Mouse (Mus musculus): ENCODE measurements around the gene Vamp8. TPM values are rescaled to one million over a fixed set of nuclear protein-coding genes. Genes with fewer than 3 reads are reported as not detected.

Gene Vamp8
- polyA plus RNA-seq, 1 experiment from 2014 or later: 244 TPM

GRCm38 (mm10) chr6:72409567-72409966 lies 19.1 kb upstream of the Vamp8 start:
- Histone ChIP-seq H3K36me3 (ENCODE audit: control insufficient read depth, insufficient read depth, low read length) (no peaks in the 10 kb centered on the region), H3K4me2 (ENCODE audit: low read depth, low read length) (no peak overlapping the region), H3K9ac (ENCODE audit: low read length) (no peak overlapping the region), H3K4me1 (ENCODE audit: control insufficient read depth, insufficient read depth, low read length) (no peaks in the 10 kb centered on the region), H3K27ac (ENCODE audit: low read length) (no peak overlapping the region), H3K4me3 (replicated peaks; ENCODE audit: low read length) (no peak overlapping the region), H3K9me3 (replicated peaks; ENCODE audit: control insufficient read depth, low read length) (no peaks in the 10 kb centered on the region), H3K27me3 (ENCODE audit: control insufficient read depth, insufficient read depth, low read length) (no peaks in the 10 kb centered on the region)
- no peak for ATAC-seq (ENCODE audit: insufficient read depth, low FRiP score)
- 11% methylated on average over 3 of the region's 3 CpGs for WGBS

- Histone ChIP-seq H3K36me3 (ENCODE audit: control insufficient read depth, insufficient read depth, low read length) (no peaks in the 10 kb centered on the region), H3K4me2 (ENCODE audit: low read depth, low read length) (no peak overlapping the region), H3K4me3 (replicated peaks; ENCODE audit: low read length) (no peak overlapping the region), H3K27me3 (ENCODE audit: control insufficient read depth, insufficient read depth, low read length) (no peaks in the 10 kb centered on the region), H3K9ac (ENCODE audit: low read length) (no peak overlapping the region), H3K4me1 (ENCODE audit: control insufficient read depth, insufficient read depth, low read length) (no peaks in the 10 kb centered on the region), H3K27ac (ENCODE audit: low read length) (no peak overlapping the region), H3K9me3 (replicated peaks; ENCODE audit: control insufficient read depth, low read length) (no peaks in the 10 kb centered on the region)
- WGBS: 7% methylated on average over 5 of the region's 5 CpGs
- peak; percentile 63 for ATAC-seq (ENCODE audit: insufficient read depth, low FRiP score)
Observed at GRCm38 (mm10) chr6:72407119-72407518, 16.6 kb upstream of the Vamp8 start.

GRCm38 (mm10) chr6:72405356-72405755 lies 14.9 kb upstream of the Vamp8 start:
- Histone ChIP-seq H3K4me2 (ENCODE audit: low read depth, low read length) (no peak overlapping the region), H3K36me3 (ENCODE audit: control insufficient read depth, insufficient read depth, low read length) (no peaks in the 10 kb centered on the region), H3K9ac (ENCODE audit: low read length) (no peak overlapping the region), H3K27ac (ENCODE audit: low read length) (no peak overlapping the region), H3K4me3 (replicated peaks; ENCODE audit: low read length) (no peak overlapping the region), H3K27me3 (ENCODE audit: control insufficient read depth, insufficient read depth, low read length) (no peaks in the 10 kb centered on the region), H3K4me1 (ENCODE audit: control insufficient read depth, insufficient read depth, low read length) (no peaks in the 10 kb centered on the region), H3K9me3 (replicated peaks; ENCODE audit: control insufficient read depth, low read length) (no peaks in the 10 kb centered on the region)
- ATAC-seq (ENCODE audit: insufficient read depth, low FRiP score): no peak
- 75% methylated on average over 7 of the region's 7 CpGs for WGBS

- no peak for ATAC-seq (ENCODE audit: insufficient read depth, low FRiP score)
- WGBS: 22% methylated on average over 7 of the region's 7 CpGs
- H3K9me3 ChIP-seq (replicated peaks; ENCODE audit: control insufficient read depth, low read length): no peaks in the 10 kb centered on the region
- no peak overlapping the region for H3K9ac ChIP-seq (ENCODE audit: low read length)
- no peak overlapping the region for H3K4me2 ChIP-seq (ENCODE audit: low read depth, low read length)
- no peaks in the 10 kb centered on the region for H3K27me3 ChIP-seq (ENCODE audit: control insufficient read depth, insufficient read depth, low read length)
- H3K4me1 ChIP-seq (ENCODE audit: control insufficient read depth, insufficient read depth, low read length): no peaks in the 10 kb centered on the region
- no peak overlapping the region for H3K4me3 ChIP-seq (replicated peaks; ENCODE audit: low read length)
- H3K27ac ChIP-seq (ENCODE audit: low read length): no peak overlapping the region
- H3K36me3 ChIP-seq (ENCODE audit: control insufficient read depth, insufficient read depth, low read length): no peaks in the 10 kb centered on the region
Observed at GRCm38 (mm10) chr6:72401875-72402274, 11.4 kb upstream of the Vamp8 start.

- no peak overlapping the region for H3K4me2 ChIP-seq (ENCODE audit: low read depth, low read length)
- H3K9ac ChIP-seq (ENCODE audit: low read length): no peak overlapping the region
- no peaks in the 10 kb centered on the region for H3K4me1 ChIP-seq (ENCODE audit: control insufficient read depth, insufficient read depth, low read length)
- no peak overlapping the region for H3K4me3 ChIP-seq (replicated peaks; ENCODE audit: low read length)
- H3K27me3 ChIP-seq (ENCODE audit: control insufficient read depth, insufficient read depth, low read length): no peaks in the 10 kb centered on the region
- WGBS: 54% methylated on average over 2 of the region's 2 CpGs
- ATAC-seq (ENCODE audit: insufficient read depth, low FRiP score): no peak
- H3K27ac ChIP-seq (ENCODE audit: low read length): no peak overlapping the region
- no peaks in the 10 kb centered on the region for H3K36me3 ChIP-seq (ENCODE audit: control insufficient read depth, insufficient read depth, low read length)
- H3K9me3 ChIP-seq (replicated peaks; ENCODE audit: control insufficient read depth, low read length): no peaks in the 10 kb centered on the region
Observed at GRCm38 (mm10) chr6:72399967-72400366, 9.5 kb upstream of the Vamp8 start.

- ATAC-seq (ENCODE audit: insufficient read depth, low FRiP score): no peak
- no peaks in the 10 kb centered on the region for H3K36me3 ChIP-seq (ENCODE audit: control insufficient read depth, insufficient read depth, low read length)
- H3K9ac ChIP-seq (ENCODE audit: low read length): no peak overlapping the region
- H3K4me1 ChIP-seq (ENCODE audit: control insufficient read depth, insufficient read depth, low read length): no peaks in the 10 kb centered on the region
- no peak overlapping the region for H3K4me3 ChIP-seq (replicated peaks; ENCODE audit: low read length)
- no peak overlapping the region for H3K4me2 ChIP-seq (ENCODE audit: low read depth, low read length)
- WGBS: 73% methylated on average over 10 of the region's 10 CpGs
- no peak overlapping the region for H3K27ac ChIP-seq (ENCODE audit: low read length)
- H3K27me3 ChIP-seq (ENCODE audit: control insufficient read depth, insufficient read depth, low read length): no peaks in the 10 kb centered on the region
- H3K9me3 ChIP-seq (replicated peaks; ENCODE audit: control insufficient read depth, low read length): no peaks in the 10 kb centered on the region
Observed at GRCm38 (mm10) chr6:72396837-72397251, 6.3 kb upstream of the Vamp8 start.

GRCm38 (mm10) chr6:72392341-72392740 lies 1.8 kb upstream of the Vamp8 start:
- 95% methylated on average over 5 of the region's 5 CpGs for WGBS

GRCm38 (mm10) chr6:72390795-72391521 lies 455 bp upstream of the Vamp8 start:
- Histone ChIP-seq H3K27ac (ENCODE audit: low read length) (peak overlapping the region; percentile 99), H3K9ac (ENCODE audit: low read length) (peak overlapping the region; percentile 93), H3K4me2 (ENCODE audit: low read depth, low read length) (peak overlapping the region; percentile 85), H3K27me3 (ENCODE audit: control insufficient read depth, insufficient read depth, low read length) (no peaks in the 10 kb centered on the region), H3K4me1 (ENCODE audit: control insufficient read depth, insufficient read depth, low read length) (peaks cover 35% of the 10 kb centered on the region), H3K9me3 (replicated peaks; ENCODE audit: control insufficient read depth, low read length) (no peaks in the 10 kb centered on the region), H3K4me3 (replicated peaks; ENCODE audit: low read length) (peak overlapping the region; percentile 71), H3K36me3 (ENCODE audit: control insufficient read depth, insufficient read depth, low read length) (no peaks in the 10 kb centered on the region)
- ATAC-seq (ENCODE audit: insufficient read depth, low FRiP score): peak; percentile 61
- 13% methylated on average over 12 of the region's 12 CpGs for WGBS

More at GRCm38 (mm10) chr6:72392341-72392740, 1.8 kb upstream of the Vamp8 start:
- ATAC-seq (ENCODE audit: insufficient read depth, low FRiP score): no peak
- Histone ChIP-seq H3K4me3 (replicated peaks; ENCODE audit: low read length) (no peak overlapping the region), H3K9ac (ENCODE audit: low read length) (no peak overlapping the region), H3K27me3 (ENCODE audit: control insufficient read depth, insufficient read depth, low read length) (no peaks in the 10 kb centered on the region), H3K27ac (ENCODE audit: low read length) (no peak overlapping the region), H3K4me2 (ENCODE audit: low read depth, low read length) (no peak overlapping the region), H3K9me3 (replicated peaks; ENCODE audit: control insufficient read depth, low read length) (no peaks in the 10 kb centered on the region), H3K4me1 (ENCODE audit: control insufficient read depth, insufficient read depth, low read length) (peaks cover 35% of the 10 kb centered on the region), H3K36me3 (ENCODE audit: control insufficient read depth, insufficient read depth, low read length) (no peaks in the 10 kb centered on the region)

- ATAC-seq (ENCODE audit: insufficient read depth, low FRiP score): peak; percentile 71
- Histone ChIP-seq H3K27me3 (ENCODE audit: control insufficient read depth, insufficient read depth, low read length) (no peaks in the 10 kb centered on the region), H3K27ac (ENCODE audit: low read length) (peak overlapping the region; percentile 99), H3K4me3 (replicated peaks; ENCODE audit: low read length) (peak overlapping the region; percentile 71), H3K9ac (ENCODE audit: low read length) (peak overlapping the region; percentile 93), H3K4me1 (ENCODE audit: control insufficient read depth, insufficient read depth, low read length) (peaks cover 35% of the 10 kb centered on the region), H3K4me2 (ENCODE audit: low read depth, low read length) (peak overlapping the region; percentile 85), H3K36me3 (ENCODE audit: control insufficient read depth, insufficient read depth, low read length) (peaks cover 9% of the 10 kb centered on the region; the same call in 1 of the 2 replicates), H3K9me3 (replicated peaks; ENCODE audit: control insufficient read depth, low read length) (no peaks in the 10 kb centered on the region)
- 12% methylated on average over 13 of the region's 13 CpGs for WGBS
Observed at GRCm38 (mm10) chr6:72389471-72389940, 997 bp downstream of the Vamp8 start.

All from stomach, embryonic 16.5 days (tissue).